Mouse (Mus musculus): ENCODE results near the gene Ccdc92.

Gene Ccdc92

DNA sequence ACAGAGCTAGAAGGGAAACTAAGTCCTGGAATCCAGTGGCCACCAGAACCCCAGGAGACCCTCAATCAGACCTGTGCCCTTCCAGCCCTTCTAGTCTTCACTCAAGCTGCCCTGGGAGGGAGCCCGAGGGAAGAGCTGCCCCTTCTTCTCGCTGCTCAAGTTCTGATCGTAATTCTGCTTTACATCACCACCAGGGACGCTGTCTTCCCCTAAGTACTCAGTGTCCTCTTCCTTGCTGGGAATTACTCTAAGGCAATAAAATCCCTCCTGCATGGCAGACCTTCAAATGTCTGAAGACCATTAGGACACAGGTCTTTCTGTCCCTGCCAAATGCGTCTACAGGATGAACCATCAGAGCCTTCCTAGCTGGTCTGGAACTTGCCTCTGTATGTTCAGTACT lies 2.2 kb downstream of the Ccdc92 start:
- DNase-seq (ENCODE audit: low spot score in 2 of 2), result no peak

DNA sequence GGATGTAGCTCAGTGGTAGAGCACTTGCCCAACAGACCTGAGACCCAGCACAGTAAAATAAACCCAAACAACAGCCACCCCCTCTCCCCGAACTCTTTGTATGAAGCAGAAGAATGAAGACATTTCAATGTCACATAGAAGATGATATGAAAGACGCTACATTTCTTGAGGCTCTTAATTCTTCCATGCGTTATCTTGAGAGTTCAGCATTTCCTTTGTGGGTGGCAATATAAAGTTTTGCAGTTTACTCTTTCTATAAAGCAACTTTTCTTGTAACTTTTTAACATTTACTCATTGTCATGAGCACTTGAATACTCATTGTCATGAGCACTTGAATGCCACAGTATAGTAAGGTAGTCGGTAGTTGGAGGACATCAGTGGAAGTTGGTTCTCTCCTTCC lies 8.0 kb downstream of the Ccdc92 start:
- DNase-seq (ENCODE audit: low spot score in 2 of 2), result no peak

GRCm38 (mm10) chr5:124853079-124853478 lies 9.1 kb downstream of the Ccdc92 start:
- DNase-seq (ENCODE audit: low spot score in 2 of 2), result no peak

GRCm38 (mm10) chr5:124852294-124852693 lies 9.9 kb downstream of the Ccdc92 start:
- DNase-seq (ENCODE audit: low spot score in 2 of 2), result no peak

DNA sequence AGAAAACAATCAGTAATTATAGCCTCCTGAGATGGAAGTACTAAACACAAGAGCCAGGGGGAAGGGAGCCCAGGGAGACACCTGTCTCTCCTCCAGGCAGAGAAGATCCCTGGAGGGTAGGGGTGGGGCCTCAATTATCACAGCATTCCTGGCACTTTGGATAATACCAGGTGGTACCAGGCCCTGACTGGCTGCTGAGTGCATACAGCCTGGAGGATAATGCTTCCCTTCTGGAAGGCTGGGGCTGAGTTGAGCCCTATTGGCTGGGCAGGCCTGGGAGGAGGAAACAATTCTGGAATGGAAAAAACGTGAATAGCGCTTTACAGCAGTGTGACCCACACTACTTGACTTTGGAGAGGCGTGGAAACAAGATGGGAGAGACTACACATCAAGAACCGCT lies 10.7 kb downstream of the Ccdc92 start:
- no peak for DNase-seq (ENCODE audit: low spot score in 2 of 2)

GRCm38 (mm10) chr5:124848994-124849393 lies 13.2 kb downstream of the Ccdc92 start:
- no peak for DNase-seq (ENCODE audit: low spot score in 2 of 2)

- DNase-seq (ENCODE audit: low spot score in 2 of 2), result no peak
Observed at GRCm38 (mm10) chr5:124847014-124847413, 15.2 kb downstream of the Ccdc92 start.

- DNase-seq (ENCODE audit: low spot score in 2 of 2), result no peak
Observed at GRCm38 (mm10) chr5:124844929-124845328, 17.3 kb downstream of the Ccdc92 start.

DNA sequence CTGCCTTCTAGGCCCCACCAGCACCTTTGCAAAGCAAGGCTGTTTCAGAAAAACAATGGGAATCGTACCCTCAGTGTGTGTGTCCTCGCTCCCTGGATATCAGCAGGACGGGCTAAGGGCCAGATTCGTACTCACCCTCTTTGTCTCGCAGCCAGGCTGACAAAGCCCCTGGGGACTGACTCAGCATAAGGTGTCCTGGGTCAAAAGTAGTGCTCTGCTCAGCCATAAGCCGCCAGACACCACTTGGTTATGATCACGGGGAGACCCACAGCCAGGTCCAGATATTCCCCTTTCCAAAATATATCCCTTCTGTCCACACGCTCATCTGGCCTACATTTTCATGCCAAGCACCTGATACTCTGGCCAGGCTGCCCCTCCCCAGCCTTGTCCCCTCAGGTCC lies 18.8 kb downstream of the Ccdc92 start:
- no peak for DNase-seq (ENCODE audit: low spot score in 2 of 2)

DNA sequence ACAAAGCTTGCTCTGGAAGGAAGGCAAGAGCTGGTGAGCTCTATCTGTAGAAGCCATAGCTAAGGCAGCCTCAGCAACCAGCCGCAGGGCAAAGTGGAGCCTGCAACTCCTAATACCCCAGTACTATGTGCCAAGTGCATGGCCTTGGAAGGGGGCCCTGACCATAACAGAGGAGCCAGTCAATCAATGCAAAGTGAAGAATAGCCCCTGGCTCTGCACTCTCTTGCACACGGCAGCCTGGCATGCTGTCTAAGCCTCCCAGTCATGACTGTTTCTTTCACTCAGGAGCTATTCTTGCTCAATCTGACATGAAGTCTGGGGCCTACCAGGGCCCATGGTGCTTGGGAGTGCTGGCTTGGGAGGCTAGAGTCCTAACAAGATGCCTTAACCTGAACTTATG lies 21.6 kb downstream of the Ccdc92 start:
- peak in 1 of 2 experiments; percentile 35 for DNase-seq (ENCODE audit: low spot score in 2 of 2)

GRCm38 (mm10) chr5:124840202-124840601 lies 22.0 kb downstream of the Ccdc92 start:
- no peak for DNase-seq (ENCODE audit: low spot score in 2 of 2)

DNA sequence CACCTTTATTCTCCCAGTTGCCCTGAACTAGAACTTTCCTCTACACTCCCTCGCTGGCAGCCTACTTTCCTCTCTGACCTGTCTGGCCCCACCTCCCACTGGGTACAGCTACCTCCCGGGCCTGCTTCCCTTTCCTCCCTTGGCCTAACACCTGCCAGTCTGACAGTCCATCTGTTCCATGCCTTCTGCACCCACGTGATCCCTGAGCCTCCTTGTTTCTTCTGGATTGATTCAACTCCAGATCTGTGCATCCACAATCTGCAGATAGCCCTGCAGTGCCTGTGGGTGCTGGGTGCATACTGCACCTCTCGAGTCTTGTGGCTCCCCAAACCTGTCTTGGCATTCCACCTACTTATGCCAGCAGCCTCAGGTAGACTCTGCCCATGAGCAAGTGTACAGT lies 25.6 kb downstream of the Ccdc92 start:
- DNase-seq (ENCODE audit: low spot score in 2 of 2), result no peak

GRCm38 (mm10) chr5:124836075-124836474 lies 26.1 kb downstream of the Ccdc92 start:
- DNase-seq (ENCODE audit: low spot score in 2 of 2), result no peak

DNA sequence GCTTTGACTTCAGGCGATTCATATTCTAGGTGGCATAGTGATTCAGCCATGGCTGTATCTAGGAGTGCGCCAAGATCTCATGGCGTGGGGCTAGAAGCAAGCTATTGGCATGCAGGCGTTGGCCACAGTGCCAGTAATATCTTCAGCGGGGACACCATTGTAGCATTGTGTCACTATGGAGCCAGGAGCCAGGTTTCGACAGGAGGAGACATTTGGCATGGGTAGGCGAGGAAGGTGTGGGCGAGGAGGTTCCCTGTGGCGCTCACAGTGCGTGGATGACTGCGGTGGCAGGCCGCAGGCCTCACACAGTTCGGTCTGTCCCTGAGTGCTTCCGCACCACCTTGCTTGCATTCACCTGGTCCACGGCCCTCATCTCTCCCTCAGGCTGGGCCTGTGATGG lies 27.0 kb downstream of the Ccdc92 start:
- no peak for DNase-seq (ENCODE audit: low spot score in 2 of 2)

DNA sequence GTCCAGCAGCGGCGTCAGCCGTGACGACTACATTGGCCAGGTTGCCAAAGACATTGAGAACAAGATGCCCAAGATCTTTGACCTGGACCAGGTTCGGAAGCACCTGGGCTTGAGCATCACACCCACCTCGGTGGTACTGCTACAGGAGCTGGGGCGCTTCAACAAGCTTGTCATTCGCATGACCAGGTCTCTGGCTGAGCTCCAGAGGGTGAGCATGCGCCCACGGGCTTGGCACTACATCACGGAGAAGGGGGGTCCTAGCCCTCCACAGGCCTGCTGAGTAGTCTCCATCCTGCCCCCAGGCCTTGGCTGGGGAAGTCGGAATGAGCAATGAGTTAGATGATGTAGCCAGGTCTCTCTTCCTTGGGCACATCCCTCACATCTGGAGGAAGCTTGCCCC lies 31.9 kb downstream of the Ccdc92 start:
- peak in 1 of 2 experiments; percentile 64 for DNase-seq (ENCODE audit: low spot score in 2 of 2)

- DNase-seq (ENCODE audit: low spot score in 2 of 2), result no peak
Observed at GRCm38 (mm10) chr5:124822128-124822894, 39.9 kb downstream of the Ccdc92 start.

- DNase-seq (ENCODE audit: low spot score in 2 of 2), result no peak
Observed at GRCm38 (mm10) chr5:124817050-124817449, 45.2 kb downstream of the Ccdc92 start.

DNA sequence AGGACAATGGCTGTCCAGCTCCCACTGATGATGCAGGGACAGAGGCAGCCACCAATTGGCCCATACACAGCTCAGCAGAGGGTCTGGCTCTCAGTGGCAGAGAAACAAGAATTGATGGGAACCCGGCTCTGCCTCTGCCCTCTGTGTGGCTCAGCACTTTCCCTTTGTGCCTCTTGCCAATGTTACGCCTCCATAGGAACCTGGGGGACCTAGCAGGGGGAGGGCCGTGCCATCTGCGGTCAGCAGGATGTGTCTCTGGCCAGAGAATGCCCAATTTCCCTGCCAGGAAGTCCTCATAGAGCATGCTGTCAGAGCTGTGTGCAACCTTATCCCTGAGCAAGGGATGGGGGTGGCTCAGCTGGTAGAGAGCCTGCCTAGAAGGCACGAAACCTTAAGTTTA lies 47.4 kb downstream of the Ccdc92 start:
- DNase-seq (ENCODE audit: low spot score in 2 of 2), result peak in 1 of 2 experiments; percentile 51

DNA sequence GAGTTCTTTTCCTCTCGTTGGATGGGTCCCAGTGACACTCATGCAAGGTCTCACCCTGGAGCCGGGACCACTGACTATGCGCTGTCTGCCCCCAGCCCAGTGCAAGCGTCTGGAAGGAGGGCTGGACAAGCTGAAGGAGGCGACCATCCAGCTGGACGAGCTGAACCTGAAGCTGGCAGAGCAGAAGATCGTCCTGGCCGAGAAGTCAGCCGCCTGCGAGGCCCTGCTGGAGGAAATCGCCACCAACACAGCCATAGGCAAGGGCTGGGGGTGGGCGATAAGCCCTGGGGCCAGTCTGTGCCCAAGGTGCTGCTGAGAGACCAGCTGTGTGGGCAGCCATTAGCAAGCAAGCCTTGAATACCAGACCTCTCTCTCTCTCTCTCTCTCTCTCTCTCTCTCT lies 49.8 kb downstream of the Ccdc92 start:
- DNase-seq (ENCODE audit: low spot score in 2 of 2), result no peak

DNA sequence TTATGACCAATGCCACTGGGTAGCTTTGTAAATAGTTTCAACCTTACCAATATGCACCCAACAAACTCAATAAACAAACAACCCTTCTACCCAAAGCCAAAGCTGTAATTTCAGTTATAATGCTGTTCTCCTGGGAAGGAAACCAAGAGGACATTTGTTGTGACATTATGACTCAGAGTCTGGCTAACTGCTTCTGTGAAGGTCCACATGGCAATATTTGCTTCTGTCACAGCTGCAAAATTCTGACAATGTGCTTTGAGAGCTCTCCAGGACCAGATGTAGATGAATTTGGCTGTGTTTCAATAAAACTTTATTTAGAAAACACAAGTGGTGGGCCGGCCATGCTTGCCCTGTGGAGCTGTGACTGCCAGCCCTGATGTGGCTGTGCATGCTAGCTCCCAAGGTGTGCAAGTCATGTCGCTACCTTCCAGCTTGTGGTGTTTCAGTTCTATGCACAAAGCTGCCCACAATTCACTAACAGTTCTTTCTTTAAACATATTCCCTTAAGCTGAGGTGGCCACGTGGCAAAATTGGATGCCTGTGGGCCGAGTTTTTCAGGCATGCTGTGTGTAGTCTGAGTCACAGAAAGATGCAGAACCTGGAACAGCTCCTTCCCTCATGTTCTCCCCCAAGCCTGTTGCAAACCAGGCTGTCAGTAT lies 52.4 kb downstream of the Ccdc92 start:
- no peak for DNase-seq (ENCODE audit: low spot score in 2 of 2)

- DNase-seq (ENCODE audit: low spot score in 2 of 2), result no peak
Observed at GRCm38 (mm10) chr5:124792112-124792511, 70.1 kb downstream of the Ccdc92 start.

DNA sequence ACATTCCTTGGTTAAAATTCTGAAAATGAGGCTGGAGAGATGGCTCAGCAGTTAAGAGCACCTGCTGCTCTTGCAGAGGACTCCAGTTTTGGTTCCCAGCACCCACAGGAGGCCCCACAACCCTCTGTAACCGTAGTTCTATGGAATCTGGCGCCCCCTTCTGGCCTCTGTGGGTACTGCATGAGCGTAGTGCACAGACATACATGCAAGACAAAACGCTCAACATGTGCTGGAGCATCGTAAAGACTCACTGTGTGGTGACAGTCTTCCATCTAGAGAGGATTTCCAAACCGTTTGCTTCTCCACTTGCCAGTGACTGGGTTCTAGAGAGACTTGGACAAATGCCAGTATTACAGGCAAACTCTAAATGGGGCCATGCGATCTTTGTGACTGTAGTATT lies 76.6 kb downstream of the Ccdc92 start:
- no peak for DNase-seq (ENCODE audit: low spot score in 2 of 2)

All from cerebellum, postnatal 4 days (tissue).